Mouse (Mus musculus) CH12.LX (cell line): Measurements from ENCODE around the gene Lce3d. TPM values are rescaled to one million over a fixed set of nuclear protein-coding genes. Genes with fewer than 3 reads are reported as not detected.

ENCODE experiments used
- DNase-seq: peaks from one replicate; pipeline ENCODE4 v3.0.0-alpha.2; 2013; ENCODE audit errors: extremely low read depth
- H3K27ac ChIP-seq: 2 replicates; pipeline ENCODE4 v1.5.1; 2012; ENCODE audit warnings: low read depth, mild to moderate bottlenecking, control low read depth, moderate library complexity; ENCODE audit not compliant: insufficient read depth
- H3K27me3 ChIP-seq: replicated peaks from 2 replicates; pipeline ENCODE3; 2012; ENCODE audit warnings: inconsistent platforms
- H3K36me3 ChIP-seq, 2 experiments: replicated peaks in 1 of 2; 2 replicates each; pipeline versions ENCODE3 to v1.6.1; 2012; ENCODE audit warnings: inconsistent platforms in 1 of 2, low read length in 1 of 2, mild to moderate bottlenecking in 1 of 2, mixed read lengths in 1 of 2, moderate library complexity in 1 of 2; ENCODE audit not compliant: control insufficient read depth in 1 of 2, insufficient read depth in 1 of 2
- H3K4me1 ChIP-seq, 2 experiments: 2 replicates each; pipeline ENCODE4 v1.6.1; 2012; ENCODE audit warnings: inconsistent platforms in 1 of 2, moderate library complexity in 1 of 2; ENCODE audit not compliant: insufficient read depth in 2 of 2, control insufficient read depth in 1 of 2
- H3K4me2 ChIP-seq: 2 replicates; pipeline ENCODE4 v1.6.1; 2012; ENCODE audit warnings: low read depth, mild to moderate bottlenecking, control low read depth; ENCODE audit not compliant: poor library complexity, insufficient read depth, severe bottlenecking
- H3K4me3 ChIP-seq, 3 experiments: fragments of 150-350 bp in 1 of 3; sonication (generic) in 1 of 3; replicated peaks in 1 of 3; 2 replicates each; pipeline versions ENCODE3 to v1.5.1; 2011 to 2012; ENCODE audit warnings: low read depth in 2 of 3, low read length in 2 of 3, mild to moderate bottlenecking in 2 of 3, moderate library complexity in 2 of 3, control low read depth in 1 of 3, improper control_type of control experiment in 1 of 3, inconsistent platforms in 1 of 3, mixed read lengths in 1 of 3; ENCODE audit not compliant: poor library complexity in 1 of 3
- H3K79me2 ChIP-seq: replicated peaks from 2 replicates; pipeline ENCODE4 v1.6.1; 2012; ENCODE audit warnings: mild to moderate bottlenecking, moderate library complexity; ENCODE audit not compliant: control insufficient read depth, poor library complexity, insufficient read depth, severe bottlenecking; ENCODE audit errors: extremely low read depth
- H3K9ac ChIP-seq: 2 replicates; pipeline ENCODE4 v1.6.1; 2012; ENCODE audit warnings: low read depth, mild to moderate bottlenecking, control low read depth, moderate library complexity; ENCODE audit not compliant: insufficient read depth
- H3K9me3 ChIP-seq: replicated peaks from 2 replicates; pipeline ENCODE3; 2012; ENCODE audit warnings: low read length, inconsistent platforms, mixed read lengths
- BHLHE40 ChIP-seq: IDR thresholded peaks from 2 replicates; pipeline ENCODE4 v1.6.1; 2011; ENCODE audit warnings: mild to moderate bottlenecking, low read depth, low read length, improper control_type of control experiment
- CHD1 ChIP-seq: IDR thresholded peaks from 2 replicates; pipeline ENCODE4 v1.6.1; 2012; ENCODE audit warnings: low read depth, low read length, improper control_type of control experiment, inconsistent platforms
- EP300 ChIP-seq: IDR thresholded peaks from 2 replicates; pipeline ENCODE4 v1.6.1; 2011; ENCODE audit warnings: low read length, improper control_type of control experiment
- GABPA ChIP-seq: IDR thresholded peaks from 2 replicates; pipeline ENCODE4 v1.6.1; 2012; ENCODE audit warnings: low read depth, low read length, improper control_type of control experiment, inconsistent platforms; ENCODE audit not compliant: insufficient replicate concordance
- HCFC1 ChIP-seq: IDR thresholded peaks from 2 replicates; pipeline ENCODE4 v1.6.1; 2012; ENCODE audit warnings: low read depth, mild to moderate bottlenecking, inconsistent platforms, low read length, improper control_type of control experiment
- JUN ChIP-seq: IDR thresholded peaks from 2 replicates; pipeline ENCODE4 v1.6.1; 2011; ENCODE audit warnings: low read depth, mild to moderate bottlenecking, low read length, improper control_type of control experiment, moderate library complexity; ENCODE audit not compliant: insufficient read depth
- JUND ChIP-seq: conservative IDR thresholded peaks from 2 replicates; pipeline ENCODE4 v1.6.1; 2011; ENCODE audit warnings: low read depth, low read length, improper control_type of control experiment
- MAFK ChIP-seq: IDR thresholded peaks from 2 replicates; pipeline ENCODE4 v1.6.1; 2011; ENCODE audit warnings: low read length, improper control_type of control experiment; ENCODE audit not compliant: insufficient replicate concordance
- MEF2A ChIP-seq: IDR thresholded peaks from 2 replicates; pipeline ENCODE4 v1.6.1; 2014; ENCODE audit warnings: low read depth, mild to moderate bottlenecking, inconsistent platforms, low read length, improper control_type of control experiment, borderline replicate concordance
- NELFE ChIP-seq: IDR thresholded peaks from 2 replicates; pipeline ENCODE4 v1.6.1; 2011; ENCODE audit warnings: low read depth, low read length, improper control_type of control experiment
- NRF1 ChIP-seq: IDR thresholded peaks from 2 replicates; pipeline ENCODE4 v1.6.1; 2014; ENCODE audit warnings: low read depth, mild to moderate bottlenecking, inconsistent platforms, low read length, improper control_type of control experiment, moderate library complexity
- PAX5 ChIP-seq: IDR thresholded peaks from 2 replicates; pipeline ENCODE4 v1.6.1; 2012; ENCODE audit warnings: low read length, inconsistent platforms, mixed read lengths
- POLR2AphosphoS2 ChIP-seq: IDR thresholded peaks from 2 replicates; pipeline ENCODE4 v1.6.1; 2011; ENCODE audit warnings: low read depth, low read length, improper control_type of control experiment
- RAD21 ChIP-seq: IDR thresholded peaks from 2 replicates; pipeline ENCODE4 v1.6.1; 2011; ENCODE audit warnings: low read depth, mild to moderate bottlenecking, low read length, improper control_type of control experiment, moderate library complexity
- SIN3A ChIP-seq: IDR thresholded peaks from 2 replicates; pipeline ENCODE4 v1.6.1; 2012; ENCODE audit warnings: low read length, improper control_type of control experiment, inconsistent platforms
- SMC3 ChIP-seq: IDR thresholded peaks from 2 replicates; pipeline ENCODE4 v1.6.1; 2011; ENCODE audit warnings: low read depth, low read length, improper control_type of control experiment
- USF1 ChIP-seq: IDR thresholded peaks from 2 replicates; pipeline ENCODE4 v1.6.1; 2014; ENCODE audit warnings: low read depth, mild to moderate bottlenecking, inconsistent platforms, low read length, improper control_type of control experiment
- USF2 ChIP-seq: conservative IDR thresholded peaks from 2 replicates; pipeline ENCODE4 v1.6.1; 2011; ENCODE audit warnings: low read depth, low read length, improper control_type of control experiment
- ZC3H11A ChIP-seq: IDR thresholded peaks from 2 replicates; pipeline ENCODE4 v1.6.1; 2012; ENCODE audit warnings: low read depth, mild to moderate bottlenecking, inconsistent platforms, low read length, improper control_type of control experiment
- ZMIZ1 ChIP-seq: IDR thresholded peaks from 2 replicates; pipeline ENCODE4 v1.6.1; 2012; ENCODE audit warnings: low read depth, mild to moderate bottlenecking, inconsistent platforms, low read length, improper control_type of control experiment
- dilution Hi-C: fragments of 300-500 bp; cut with MboI; formaldehyde crosslinking; loops from 2 replicates; pipeline ENCODE4 v1.14.3; 2020; ENCODE audit warnings: low sequenced_read_pairs; ENCODE audit not compliant: extremely low pct_unique_long_range_greater_than_20kb, extremely low pct_ligation_motif_present
- in situ Hi-C: fragments of 300-500 bp; cut with MboI; formaldehyde crosslinking; loops from 3 replicates; pipeline ENCODE4 v1.14.3; 2019; ENCODE audit warnings: low sequenced_read_pairs, low pct_ligation_motif_present, low pct_unique_long_range_greater_than_20kb, mixed read lengths
- polyA plus RNA-seq: library from polyadenylated mRNA; unstranded; fragments of >175 nt; gene quantifications from 2 replicates; pipeline ENCODE4 v1.2.1, GENCODE M21; 2012; ENCODE audit warnings: low read depth; ENCODE audit not compliant: insufficient read length
- total RNA-seq, 2 experiments: library from RNA; depleted of rRNA; stranded (reverse); fragments of 300-350 nt in 1 of 2; fragments of >200 nt in 1 of 2; gene quantifications; 2 replicates each; pipeline ENCODE4 v1.2.3; 2012 to 2014

Lce3d gene
- total and polyA plus RNA-seq, 3 experiments = not detected

DNA sequence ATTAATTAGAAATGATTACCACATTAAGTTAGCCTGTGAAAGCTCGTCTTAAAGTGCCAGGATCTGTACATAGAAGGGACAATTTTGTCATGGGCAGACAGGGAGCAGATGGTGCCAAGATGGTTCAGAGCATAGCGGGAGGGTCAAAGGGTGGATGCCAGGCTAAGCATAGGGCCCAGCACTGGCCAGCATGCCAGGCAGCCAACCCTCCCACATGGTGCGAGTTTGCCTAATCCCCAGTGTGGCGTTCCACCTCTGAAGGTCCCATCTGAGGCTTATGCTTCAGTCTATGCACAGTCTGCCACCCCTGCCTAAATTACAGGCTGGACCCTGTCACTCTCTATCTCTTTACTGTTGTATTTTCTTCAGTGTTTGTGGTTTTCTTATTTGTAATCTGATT lies 45.7 kb downstream of the Lce3d start:
- TF ChIP-seq ZC3H11A (no peak), MEF2A (no peak), SIN3A (no peak), POLR2AphosphoS2 (no peak), JUN (no peak), BHLHE40 (no peak), USF1 (no peak), MAFK (no peak), ZMIZ1 (no peak), PAX5 (no peak), HCFC1 (no peak), CHD1 (no peak), GABPA (no peak), EP300 (no peak), SMC3 (no peak), NRF1 (no peak), NELFE (no peak), USF2 (no peak), JUND (no peak), RAD21 (no peak)
- no peaks in the 10 kb centered on the region for H3K27me3 ChIP-seq
- H3K36me3 ChIP-seq = no peaks in the 10 kb centered on the region
- no peak overlapping the region for H3K9ac ChIP-seq
- no peaks in the 10 kb centered on the region for H3K9me3 ChIP-seq
- in situ Hi-C loops (no loop called here), dilution Hi-C loops (no loop called here)
- H3K27ac ChIP-seq = no peak overlapping the region
- no peaks in the 10 kb centered on the region for H3K79me2 ChIP-seq
- no peak for DNase-seq
- no peak overlapping the region for H3K4me3 ChIP-seq
- H3K4me2 ChIP-seq = no peak overlapping the region
- peaks cover 0 to 2% of the 10 kb centered on the region in 2 experiments; a peak in 1 of 4 replicates for H3K4me1 ChIP-seq

Other genes starting within 250 kb of the Lce3d start
Only the 20 nearest of the 21 such genes appear.
- not detected in 2 replicates for gene Lce1f, start 237.0 kb upstream of the Lce3d start, total RNA-seq (2012; rRNA removed)
- gene Lce1f, start 237.0 kb upstream of the Lce3d start, total RNA-seq (2014; rRNA removed) = not detected in 2 replicates
- not detected in 2 replicates for gene Lce1f, start 237.0 kb upstream of the Lce3d start, polyA plus RNA-seq
- not detected in 2 replicates for gene Gm38119, start 218.3 kb upstream of the Lce3d start, total RNA-seq (2012; rRNA removed)
- not detected in 2 replicates for gene Gm38119, start 218.3 kb upstream of the Lce3d start, total RNA-seq (2014; rRNA removed)
- gene Gm38119, start 218.3 kb upstream of the Lce3d start, polyA plus RNA-seq = not detected in 2 replicates
- not detected in 2 replicates for gene Lce1g, start 205.1 kb upstream of the Lce3d start, total RNA-seq (2012; rRNA removed)
- gene Lce1g, start 205.1 kb upstream of the Lce3d start, total RNA-seq (2014; rRNA removed) = not detected in 2 replicates
- not detected in 2 replicates for gene Lce1g, start 205.1 kb upstream of the Lce3d start, polyA plus RNA-seq
- not detected in 2 replicates for gene Lce1h, start 192.3 kb upstream of the Lce3d start, total RNA-seq (2012; rRNA removed)
- gene Lce1h, start 192.3 kb upstream of the Lce3d start, total RNA-seq (2014; rRNA removed) = not detected in 2 replicates
- not detected in 2 replicates for gene Lce1h, start 192.3 kb upstream of the Lce3d start, polyA plus RNA-seq
- gene Lce1i, start 178.5 kb upstream of the Lce3d start, total RNA-seq (2012; rRNA removed) = not detected in 2 replicates
- gene Lce1i, start 178.5 kb upstream of the Lce3d start, total RNA-seq (2014; rRNA removed) = not detected in 2 replicates
- not detected in 2 replicates for gene Lce1i, start 178.5 kb upstream of the Lce3d start, polyA plus RNA-seq
- not detected in 2 replicates for gene Lce1j, start 166.9 kb upstream of the Lce3d start, total RNA-seq (2012; rRNA removed)
- not detected in 2 replicates for gene Lce1j, start 166.9 kb upstream of the Lce3d start, total RNA-seq (2014; rRNA removed)
- gene Lce1j, start 166.9 kb upstream of the Lce3d start, polyA plus RNA-seq = not detected in 2 replicates
- gene Lce1k, start 149.5 kb upstream of the Lce3d start, total RNA-seq (2012; rRNA removed) = not detected in 2 replicates
- gene Lce1k, start 149.5 kb upstream of the Lce3d start, total RNA-seq (2014; rRNA removed) = not detected in 2 replicates
- gene Lce1k, start 149.5 kb upstream of the Lce3d start, polyA plus RNA-seq = not detected in 2 replicates
- gene Kprp, start 130.1 kb upstream of the Lce3d start, total RNA-seq (2012; rRNA removed) = not detected in 2 replicates
- gene Kprp, start 130.1 kb upstream of the Lce3d start, total RNA-seq (2014; rRNA removed) = not detected in 2 replicates
- gene Kprp, start 130.1 kb upstream of the Lce3d start, polyA plus RNA-seq = not detected in 2 replicates
- not detected in 2 replicates for gene Lce1l, start 106.1 kb upstream of the Lce3d start, total RNA-seq (2012; rRNA removed)
- gene Lce1l, start 106.1 kb upstream of the Lce3d start, total RNA-seq (2014; rRNA removed) = not detected in 2 replicates
- not detected in 2 replicates for gene Lce1l, start 106.1 kb upstream of the Lce3d start, polyA plus RNA-seq
- gene 2310050C09Rik, start 87.2 kb upstream of the Lce3d start, total RNA-seq (2012; rRNA removed) = not detected in 2 replicates
- not detected in 2 replicates for gene 2310050C09Rik, start 87.2 kb upstream of the Lce3d start, total RNA-seq (2014; rRNA removed)
- not detected in 2 replicates for gene 2310050C09Rik, start 87.2 kb upstream of the Lce3d start, polyA plus RNA-seq
- not detected in 2 replicates for gene Lce3a, start 31.2 kb upstream of the Lce3d start, total RNA-seq (2012; rRNA removed)
- not detected in 2 replicates for gene Lce3a, start 31.2 kb upstream of the Lce3d start, total RNA-seq (2014; rRNA removed)
- not detected in 2 replicates for gene Lce3a, start 31.2 kb upstream of the Lce3d start, polyA plus RNA-seq
- gene Lce3b, start 24.4 kb upstream of the Lce3d start, total RNA-seq (2012; rRNA removed) = not detected in 2 replicates
- gene Lce3b, start 24.4 kb upstream of the Lce3d start, total RNA-seq (2014; rRNA removed) = not detected in 2 replicates
- not detected in 2 replicates for gene Lce3b, start 24.4 kb upstream of the Lce3d start, polyA plus RNA-seq
- gene Lce3c, start 12.9 kb upstream of the Lce3d start, total RNA-seq (2012; rRNA removed) = not detected in 2 replicates
- not detected in 2 replicates for gene Lce3c, start 12.9 kb upstream of the Lce3d start, total RNA-seq (2014; rRNA removed)
- gene Lce3c, start 12.9 kb upstream of the Lce3d start, polyA plus RNA-seq = not detected in 2 replicates
- gene Lce3e, start 9.7 kb downstream of the Lce3d start, total RNA-seq (2012; rRNA removed) = not detected in 2 replicates
- gene Lce3e, start 9.7 kb downstream of the Lce3d start, total RNA-seq (2014; rRNA removed) = not detected in 2 replicates
- gene Lce3e, start 9.7 kb downstream of the Lce3d start, polyA plus RNA-seq = not detected in 2 replicates
- not detected in 2 replicates for gene Lce3f, start 34.8 kb downstream of the Lce3d start, total RNA-seq (2012; rRNA removed)
- gene Lce3f, start 34.8 kb downstream of the Lce3d start, total RNA-seq (2014; rRNA removed) = not detected in 2 replicates
- gene Lce3f, start 34.8 kb downstream of the Lce3d start, polyA plus RNA-seq = not detected in 2 replicates
- not detected in 2 replicates for gene Crct1, start 58.3 kb downstream of the Lce3d start, total RNA-seq (2012; rRNA removed)
- gene Crct1, start 58.3 kb downstream of the Lce3d start, total RNA-seq (2014; rRNA removed) = not detected in 2 replicates
- gene Crct1, start 58.3 kb downstream of the Lce3d start, polyA plus RNA-seq = not detected in 2 replicates
- gene Lce1m, start 61.7 kb downstream of the Lce3d start, total RNA-seq (2012; rRNA removed) = not detected in 2 replicates
- not detected in 2 replicates for gene Lce1m, start 61.7 kb downstream of the Lce3d start, total RNA-seq (2014; rRNA removed)
- gene Lce1m, start 61.7 kb downstream of the Lce3d start, polyA plus RNA-seq = not detected in 2 replicates
- not detected in 2 replicates for gene Gm4858, start 111.4 kb downstream of the Lce3d start, total RNA-seq (2012; rRNA removed)
- not detected in 2 replicates for gene Gm4858, start 111.4 kb downstream of the Lce3d start, total RNA-seq (2014; rRNA removed)
- gene Gm4858, start 111.4 kb downstream of the Lce3d start, polyA plus RNA-seq = not detected in 2 replicates
- not detected in 2 replicates for gene Crnn, start 187.4 kb downstream of the Lce3d start, total RNA-seq (2012; rRNA removed)
- not detected in 2 replicates for gene Crnn, start 187.4 kb downstream of the Lce3d start, total RNA-seq (2014; rRNA removed)
- gene Crnn, start 187.4 kb downstream of the Lce3d start, polyA plus RNA-seq = not detected in 2 replicates
- gene Flg2, start 239.9 kb downstream of the Lce3d start, total RNA-seq (2012; rRNA removed) = not detected in 2 replicates
- gene Flg2, start 239.9 kb downstream of the Lce3d start, total RNA-seq (2014; rRNA removed) = not detected in 2 replicates
- not detected in 2 replicates for gene Flg2, start 239.9 kb downstream of the Lce3d start, polyA plus RNA-seq